Mouse (Mus musculus): Measurements from ENCODE around the gene Trmt1. TPM values are rescaled to one million over a fixed set of nuclear protein-coding genes. Genes with fewer than 3 reads are reported as not detected.

Trmt1 gene
- total and polyA plus RNA-seq, 3 experiments, result 77.0 to 160 (median 157) TPM

DNA sequence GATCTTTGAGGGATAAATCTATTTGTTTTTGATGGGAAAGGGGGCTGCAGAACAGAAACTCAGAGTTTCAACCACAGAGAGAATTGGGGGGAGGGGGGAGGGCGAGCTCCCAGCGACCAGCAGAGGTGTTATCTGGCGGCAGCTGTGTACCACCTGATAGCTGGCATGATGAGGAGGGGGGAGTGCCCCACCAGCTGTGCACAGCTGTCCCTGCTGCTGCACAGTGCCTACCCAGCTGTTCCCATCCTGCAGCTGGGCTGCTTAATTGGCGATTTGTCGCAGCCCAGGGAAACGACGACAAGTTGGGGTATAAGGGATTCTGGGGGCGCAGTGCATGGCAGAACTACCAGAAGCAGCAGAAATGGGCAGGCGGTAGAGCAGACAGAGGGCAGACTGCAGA, 38.6 kb downstream of the Trmt1 start:
- no peak for TF ChIP-seq NRF1 (IDR thresholded peaks at IDR 0.05; ENCODE audit: low read depth, low read length)
- no peak for TF ChIP-seq CHD1 (IDR thresholded peaks at IDR 0.05; ENCODE audit: low read depth, low read length)
- no peak for TF ChIP-seq ZNF384 (IDR thresholded peaks at IDR 0.05; ENCODE audit: low read depth, low read length)
- TF ChIP-seq SIN3A (IDR thresholded peaks at IDR 0.05; ENCODE audit: low read length), result no peak
- TF ChIP-seq CHD2 (IDR thresholded peaks at IDR 0.05; ENCODE audit: low read length), result no peak
- no peak for TF ChIP-seq USF1 (IDR thresholded peaks at IDR 0.05; ENCODE audit: low read depth, low read length)
- no peak for TF ChIP-seq USF2 (conservative IDR thresholded peaks at IDR 0.05; ENCODE audit: low read depth, low read length)
- in situ Hi-C loops (cut with MboI; ENCODE audit: low pct_ligation_motif_present, low pct_unique_long_range_greater_than_20kb, low sequenced_read_pairs), result no loop called here
- no peaks in the 10 kb centered on the region for H3K9me3 ChIP-seq (replicated peaks; ENCODE audit: low read length)
- DNase-seq (ENCODE audit: extremely low read depth), result no peak
- dilution Hi-C loops (cut with MboI; ENCODE audit: extremely low pct_ligation_motif_present, extremely low pct_unique_long_range_greater_than_20kb, low sequenced_read_pairs), result no loop called here
- H3K27ac ChIP-seq (ENCODE audit: insufficient read depth, low read depth), result no peak overlapping the region
- no peak overlapping the region for H3K4me3 ChIP-seq (replicated peaks in 1 of 3; ENCODE audit: low read depth in 2 of 3, low read length in 2 of 3, poor library complexity in 1 of 3)
- no peak overlapping the region for H3K4me2 ChIP-seq (ENCODE audit: insufficient read depth, low read depth, poor library complexity, severe bottlenecking)
- H3K9ac ChIP-seq (ENCODE audit: insufficient read depth, low read depth), result no peak overlapping the region
- no peaks in the 10 kb centered on the region for H3K36me3 ChIP-seq (replicated peaks in 1 of 2; ENCODE audit: control insufficient read depth in 1 of 2, insufficient read depth in 1 of 2, low read length in 1 of 2)
- peaks cover 39% of the 10 kb centered on the region for H3K27me3 ChIP-seq (replicated peaks)
- no peaks in the 10 kb centered on the region for H3K79me2 ChIP-seq (replicated peaks; ENCODE audit: control insufficient read depth, extremely low read depth, insufficient read depth, poor library complexity, severe bottlenecking)
- peaks cover 12 to 27% of the 10 kb centered on the region in 2 experiments for H3K4me1 ChIP-seq (ENCODE audit: control insufficient read depth in 1 of 2, insufficient read depth in 2 of 2)

DNA sequence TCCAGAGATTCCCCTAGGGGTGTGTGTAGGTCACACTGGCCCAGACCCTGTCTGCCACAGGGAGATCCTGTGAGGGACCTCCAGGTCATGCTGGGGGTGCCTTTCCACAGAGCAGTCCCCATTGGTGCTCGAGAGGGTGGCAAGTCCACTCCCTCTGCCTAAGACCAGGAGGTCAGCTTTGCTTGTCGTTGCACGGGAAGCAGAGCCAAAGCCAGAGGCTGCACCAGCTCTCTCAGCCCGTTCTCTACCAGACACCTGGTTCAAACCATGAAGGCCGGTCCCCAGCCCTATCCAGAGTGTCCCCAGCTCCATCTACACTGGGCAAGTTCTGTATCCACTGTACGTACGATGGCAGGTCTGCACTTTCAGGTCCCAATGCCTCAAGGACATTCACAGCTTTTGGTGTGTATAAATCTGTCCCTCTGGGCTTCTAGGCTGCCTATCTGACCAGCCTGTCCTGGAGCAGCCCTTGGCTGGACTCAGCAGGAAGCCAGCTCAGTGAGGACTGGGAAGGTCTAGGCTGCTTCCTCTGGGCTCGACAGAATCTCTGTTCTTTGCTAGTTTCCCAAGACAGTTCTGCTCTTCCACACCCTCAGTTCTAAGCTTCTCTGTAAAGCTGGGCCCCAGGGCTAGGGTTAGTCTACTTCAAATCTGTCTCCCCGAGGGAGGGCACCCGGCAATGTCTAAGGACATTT, 39.3 kb downstream of the Trmt1 start:
- Histone ChIP-seq H3K27me3 (replicated peaks) (peaks cover 32% of the 10 kb centered on the region), H3K4me3 (replicated peaks in 1 of 3; ENCODE audit: low read depth in 2 of 3, low read length in 2 of 3, poor library complexity in 1 of 3) (no peak overlapping the region), H3K9me3 (replicated peaks; ENCODE audit: low read length) (no peaks in the 10 kb centered on the region), H3K4me1 (ENCODE audit: control insufficient read depth in 1 of 2, insufficient read depth in 2 of 2) (peaks cover 12 to 27% of the 10 kb centered on the region in 2 experiments), H3K79me2 (replicated peaks; ENCODE audit: control insufficient read depth, extremely low read depth, insufficient read depth, poor library complexity, severe bottlenecking) (no peaks in the 10 kb centered on the region), H3K9ac (ENCODE audit: insufficient read depth, low read depth) (no peak overlapping the region), H3K27ac (ENCODE audit: insufficient read depth, low read depth) (no peak overlapping the region), H3K36me3 (replicated peaks in 1 of 2; ENCODE audit: control insufficient read depth in 1 of 2, insufficient read depth in 1 of 2, low read length in 1 of 2) (no peaks in the 10 kb centered on the region), H3K4me2 (ENCODE audit: insufficient read depth, low read depth, poor library complexity, severe bottlenecking) (no peak overlapping the region)
- dilution Hi-C loops (cut with MboI; ENCODE audit: extremely low pct_ligation_motif_present, extremely low pct_unique_long_range_greater_than_20kb, low sequenced_read_pairs), result no loop called here
- TF ChIP-seq NRF1 (IDR thresholded peaks at IDR 0.05; ENCODE audit: low read depth, low read length), result no peak
- TF ChIP-seq CHD1 (IDR thresholded peaks at IDR 0.05; ENCODE audit: low read depth, low read length), result no peak
- no peak for TF ChIP-seq ZC3H11A (IDR thresholded peaks at IDR 0.05; ENCODE audit: low read depth, low read length)
- TF ChIP-seq ZKSCAN1 (IDR thresholded peaks at IDR 0.05; ENCODE audit: borderline replicate concordance, low read depth, low read length), result no peak
- no peak for TF ChIP-seq HCFC1 (IDR thresholded peaks at IDR 0.05; ENCODE audit: low read depth, low read length)
- TF ChIP-seq GABPA (IDR thresholded peaks at IDR 0.05; ENCODE audit: insufficient replicate concordance, low read depth, low read length), result no peak
- TF ChIP-seq SMC3 (IDR thresholded peaks at IDR 0.05; ENCODE audit: low read depth, low read length), result no peak
- no peak for TF ChIP-seq CHD2 (IDR thresholded peaks at IDR 0.05; ENCODE audit: low read length)
- no peak for TF ChIP-seq NELFE (IDR thresholded peaks at IDR 0.05; ENCODE audit: low read depth, low read length)
- TF ChIP-seq PAX5 (IDR thresholded peaks at IDR 0.05; ENCODE audit: low read length), result no peak
- no peak for TF ChIP-seq MEF2A (IDR thresholded peaks at IDR 0.05; ENCODE audit: borderline replicate concordance, low read depth, low read length)
- TF ChIP-seq MYC (IDR thresholded peaks at IDR 0.05; ENCODE audit: low read depth, low read length), result no peak
- no peak for TF ChIP-seq POLR2AphosphoS2 (IDR thresholded peaks at IDR 0.05; ENCODE audit: low read depth, low read length)
- TF ChIP-seq EP300 (IDR thresholded peaks at IDR 0.05; ENCODE audit: low read length), result no peak
- no peak for TF ChIP-seq MAFK (IDR thresholded peaks at IDR 0.05; ENCODE audit: insufficient replicate concordance, low read length)
- in situ Hi-C loops (cut with MboI; ENCODE audit: low pct_ligation_motif_present, low pct_unique_long_range_greater_than_20kb, low sequenced_read_pairs), result no loop called here
- DNase-seq (ENCODE audit: extremely low read depth), result no peak
